Mouse (Mus musculus): ENCODE results near the gene H2al2a. TPM values are rescaled to one million over a fixed set of nuclear protein-coding genes. Genes with fewer than 3 reads are reported as not detected.

Gene H2al2a
- total RNA-seq (2023), result not detected

DNA sequence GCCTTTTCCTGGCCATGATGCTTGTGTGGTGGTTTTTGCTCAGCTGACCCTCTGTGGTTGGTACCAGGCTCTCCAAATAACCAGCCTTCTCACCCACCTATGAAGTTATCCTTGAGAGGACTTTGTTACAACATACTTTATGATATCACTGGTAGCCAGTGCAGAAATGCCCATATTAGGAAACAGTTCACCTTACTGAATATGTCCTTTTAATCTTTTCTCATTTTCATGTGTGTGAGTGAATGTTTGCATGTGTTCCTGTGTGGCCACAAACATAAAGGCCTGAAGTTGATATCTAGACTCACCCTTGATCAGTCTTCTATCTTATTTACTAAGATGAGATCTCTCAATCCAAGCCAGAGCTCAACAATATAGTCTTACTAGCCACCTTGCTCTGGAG is at the start of gene H2al2a:
TSS of gene H2al2a (minus strand) at position 101 of the 400 bp plus-strand sequence.

GRCm38 (mm10) chr2:18037491-18037890 is 40.7 kb upstream of the H2al2a start, which contains the start of gene A930004D18Rik:
Gene A930004D18Rik, minus strand, starts transcription at chr2:18037737.

Other genes with a start within 250 kb of the H2al2a start
- not detected for gene A930004D18Rik, start 40.8 kb upstream of the H2al2a start, total RNA-seq (2023)
- gene Skida1, start 52.1 kb upstream of the H2al2a start, total RNA-seq (2023), result not detected
- 10 to 100 TPM; 86.7 to 89.2 TPM for gene Mllt10, start 58.3 kb upstream of the H2al2a start, total RNA-seq (2023)

All from neutrophil, adult 59 days (primary cell).